Mouse (Mus musculus) liver, postnatal 0 days (tissue): ENCODE measurements around the gene Ccdc38. TPM values are rescaled to one million over a fixed set of nuclear protein-coding genes. Genes with fewer than 3 reads are reported as not detected.

Experiments used
- ATAC-seq: fragments of 200-750 bp; cut with Nextera tagmentation; 2 replicates; pipeline ENCODE4 v1.8.0; 2017; ENCODE audit warnings: mild to moderate bottlenecking, moderate library complexity
- DNase-seq: peaks from one replicate; pipeline ENCODE4 v3.0.0-alpha.2; 2016
- H3K27ac ChIP-seq: fragments of 300-500 bp; sonication (generic); 2 replicates; pipeline ENCODE4 v1.5.1; 2014; ENCODE audit warnings: antibody characterized with exemption, moderate library complexity, mild to moderate bottlenecking, low read depth
- H3K27me3 ChIP-seq: fragments of 300-500 bp; sonication (generic); 2 replicates; pipeline ENCODE4 v1.6.1; 2014; ENCODE audit warnings: low read length, control low read depth, mixed read lengths; ENCODE audit not compliant: insufficient read depth
- H3K36me3 ChIP-seq: fragments of 300-500 bp; sonication (generic); replicated peaks from 2 replicates; pipeline ENCODE4 v1.6.1; 2014; ENCODE audit warnings: mild to moderate bottlenecking, control low read depth, low read length, moderate library complexity, mixed read lengths; ENCODE audit not compliant: insufficient read depth
- H3K4me1 ChIP-seq: fragments of 300-500 bp; sonication (generic); 2 replicates; pipeline ENCODE4 v1.6.1; 2014; ENCODE audit warnings: antibody characterized with exemption, mild to moderate bottlenecking, control low read depth; ENCODE audit not compliant: insufficient read depth
- H3K4me2 ChIP-seq: fragments of 300-500 bp; sonication (generic); 2 replicates; pipeline ENCODE4 v1.6.1; 2014; ENCODE audit warnings: low read depth, mild to moderate bottlenecking, low read length, moderate library complexity, mixed read lengths
- H3K4me3 ChIP-seq: fragments of 300-500 bp; sonication (generic); 2 replicates; pipeline ENCODE4 v1.5.1; 2014; ENCODE audit warnings: low read depth, low read length
- H3K9ac ChIP-seq: fragments of 300-500 bp; sonication (generic); replicated peaks from 2 replicates; pipeline ENCODE4 v1.6.1; 2014; ENCODE audit warnings: mild to moderate bottlenecking, moderate library complexity
- H3K9me3 ChIP-seq: fragments of 300-500 bp; sonication (generic); 2 replicates; pipeline ENCODE4 v1.6.1; 2016; ENCODE audit warnings: mild to moderate bottlenecking, control low read depth, low read length, mixed read lengths
- CTCF ChIP-seq: sonication (generic); IDR thresholded peaks from 2 replicates; pipeline ENCODE4 v1.5.1; 2016; ENCODE audit warnings: antibody characterized with exemption, low read depth
- EP300 ChIP-seq: IDR thresholded peaks from 2 replicates; pipeline ENCODE4 v1.6.1; 2016; ENCODE audit warnings: antibody characterized with exemption, low read depth, mild to moderate bottlenecking
- WGBS: fragments of 180-500 bp; shearing (Covaris S2); extraction: QIAGEN DNeasy Blood & Tissue Kit; methylation state at CpG from one replicate; pipeline ENCODE4 v1.1.7; 2014; ENCODE audit not compliant: insufficient replicate concordance; 5-methylcytosine and 5-hydroxymethylcytosine counted together
- polyA plus RNA-seq: library from polyadenylated mRNA; unstranded; fragments of >200 nt; fragmentation: Nextera tagmentation; extraction: Ambion mirVana; gene quantifications from 2 replicates; pipeline ENCODE4 v1.2.1, GENCODE M21; 2015

The Ccdc38 gene
- polyA plus RNA-seq, 1 experiment from 2014 or later, result 0.36 TPM

- TF ChIP-seq CTCF, result no peak
- TF ChIP-seq EP300, result no peak
- H3K4me3 ChIP-seq, result no peak overlapping the region
Observed at GRCm38 (mm10) chr10:93568671-93569070, 28.2 kb downstream of the Ccdc38 start.

GRCm38 (mm10) chr10:93572209-93572608, 31.8 kb downstream of the Ccdc38 start:
- Histone ChIP-seq H3K9ac (no peak overlapping the region), H3K27ac (no peak overlapping the region), H3K4me3 (no peak overlapping the region), H3K9me3 (no peaks in the 10 kb centered on the region), H3K36me3 (no peaks in the 10 kb centered on the region), H3K4me1 (no peaks in the 10 kb centered on the region), H3K4me2 (no peak overlapping the region), H3K27me3 (no peaks in the 10 kb centered on the region)
- WGBS, result 72% methylated on average over 2 of the region's 2 CpGs
- TF ChIP-seq EP300, result no peak
- TF ChIP-seq CTCF, result 0 out of 2 replicates have a peak, but pooled peaks have one; percentile 33
- ATAC-seq, result no peak
- no peak for DNase-seq

More at GRCm38 (mm10) chr10:93568671-93569070, 28.2 kb downstream of the Ccdc38 start:
- ATAC-seq, result no peak
- Histone ChIP-seq H3K36me3 (no peaks in the 10 kb centered on the region), H3K27ac (no peak overlapping the region), H3K9me3 (no peaks in the 10 kb centered on the region), H3K27me3 (no peaks in the 10 kb centered on the region), H3K9ac (no peak overlapping the region), H3K4me2 (no peak overlapping the region), H3K4me1 (no peaks in the 10 kb centered on the region)
- 78% methylated on average over 6 of the region's 6 CpGs for WGBS
- DNase-seq, result no peak

GRCm38 (mm10) chr10:93574966-93575365, 34.5 kb downstream of the Ccdc38 start:
- DNase-seq, result no peak
- H3K9me3 ChIP-seq, result no peaks in the 10 kb centered on the region
- H3K9ac ChIP-seq, result no peak overlapping the region
- no peak for TF ChIP-seq CTCF
- no peak for TF ChIP-seq EP300
- 33% methylated on average over 4 of the region's 4 CpGs for WGBS
- ATAC-seq, result peak; percentile 50; the same call in 1 of the 2 replicates
- H3K4me1 ChIP-seq, result no peaks in the 10 kb centered on the region
- H3K4me2 ChIP-seq, result no peak overlapping the region
- no peak overlapping the region for H3K4me3 ChIP-seq
- H3K36me3 ChIP-seq, result no peaks in the 10 kb centered on the region
- no peaks in the 10 kb centered on the region for H3K27me3 ChIP-seq
- no peak overlapping the region for H3K27ac ChIP-seq

GRCm38 (mm10) chr10:93575960-93576359, 35.5 kb downstream of the Ccdc38 start:
- Histone ChIP-seq H3K36me3 (no peaks in the 10 kb centered on the region), H3K9me3 (no peaks in the 10 kb centered on the region), H3K9ac (no peak overlapping the region), H3K4me1 (no peaks in the 10 kb centered on the region), H3K27me3 (no peaks in the 10 kb centered on the region), H3K27ac (no peak overlapping the region), H3K4me2 (no peak overlapping the region), H3K4me3 (no peak overlapping the region)
- no peak for ATAC-seq
- TF ChIP-seq CTCF (no peak), EP300 (no peak)
- DNase-seq, result no peak
- 53% methylated on average over 8 of the region's 8 CpGs for WGBS

- peak; percentile 56 for ATAC-seq
- WGBS, result 59% methylated on average over 13 of the region's 13 CpGs
- Histone ChIP-seq H3K27ac (no peak overlapping the region), H3K36me3 (0 out of 2 replicates have a peak, but pooled peaks cover 1% of the 10 kb centered on the region), H3K27me3 (no peaks in the 10 kb centered on the region), H3K4me2 (no peak overlapping the region), H3K4me3 (no peak overlapping the region), H3K4me1 (no peaks in the 10 kb centered on the region), H3K9ac (no peak overlapping the region), H3K9me3 (no peaks in the 10 kb centered on the region)
- peak; percentile 85 for DNase-seq
- no peak for TF ChIP-seq EP300
- TF ChIP-seq CTCF, result peak; percentile 92
Observed at GRCm38 (mm10) chr10:93577271-93577886, 36.9 kb downstream of the Ccdc38 start.

GRCm38 (mm10) chr10:93588796-93589195, 48.4 kb downstream of the Ccdc38 start:
- no peaks in the 10 kb centered on the region for H3K9me3 ChIP-seq
- peaks cover 15% of the 10 kb centered on the region for H3K4me1 ChIP-seq
- H3K27ac ChIP-seq, result peak overlapping the region; percentile 74
- peaks cover 14% of the 10 kb centered on the region for H3K36me3 ChIP-seq
- WGBS, result 2% methylated on average over 11 of the region's 11 CpGs
- H3K4me3 ChIP-seq, result peak overlapping the region; percentile 84
- peak overlapping the region; percentile 76 for H3K4me2 ChIP-seq
- no peaks in the 10 kb centered on the region for H3K27me3 ChIP-seq
- H3K9ac ChIP-seq, result peak overlapping the region; percentile 73
- peak; percentile 36 for ATAC-seq
- DNase-seq, result no peak
- TF ChIP-seq CTCF (no peak), EP300 (no peak)
